Mouse (Mus musculus): ENCODE data around the gene Asic2. TPM values are rescaled to one million over a fixed set of nuclear protein-coding genes. Genes with fewer than 3 reads are reported as not detected.

The Asic2 gene
- polyA plus RNA-seq, 1 experiment, result 0.08 TPM

DNA sequence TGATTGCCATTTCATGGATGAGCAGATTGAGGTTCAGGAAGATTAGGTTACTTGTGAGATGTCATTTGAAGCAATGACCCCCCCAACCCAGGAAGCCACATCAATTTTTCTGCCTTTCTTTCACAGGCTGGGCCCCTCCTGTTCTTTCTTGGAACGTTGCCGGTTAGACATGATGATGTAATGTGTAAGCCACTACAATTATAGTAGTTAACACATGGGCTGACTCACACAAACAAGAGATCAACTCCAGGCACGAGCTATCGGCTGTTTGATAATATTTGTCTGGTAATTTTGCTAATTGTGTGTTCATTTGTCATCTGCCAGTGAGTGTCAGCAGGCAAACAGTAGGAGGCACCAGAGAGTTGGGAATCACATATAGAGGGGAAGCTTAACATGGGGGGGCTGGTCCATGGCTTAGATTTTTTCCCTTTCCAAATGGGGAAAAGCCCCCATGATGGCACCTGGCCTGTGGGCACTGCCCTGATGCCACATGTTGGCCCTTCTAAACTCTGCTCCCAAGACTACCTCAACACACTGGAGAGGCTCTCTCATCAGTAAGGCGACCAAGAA lies 198.5 kb downstream of the Asic2 start:
- WGBS, result 74% methylated on average over 5 of the region's 5 CpGs
- Histone ChIP-seq H3K27me3 (ENCODE audit: control insufficient read depth, insufficient read depth, low read length) (no peaks in the 10 kb centered on the region), H3K4me3 (ENCODE audit: control insufficient read depth, insufficient read depth, low read length) (no peak overlapping the region), H3K27ac (ENCODE audit: control insufficient read depth, insufficient read depth, low read length) (no peak overlapping the region), H3K36me3 (ENCODE audit: control insufficient read depth, insufficient read depth, low read length) (no peaks in the 10 kb centered on the region), H3K4me1 (replicated peaks; ENCODE audit: control insufficient read depth, insufficient read depth, low read length) (no peaks in the 10 kb centered on the region)
- TF ChIP-seq POLR2A (IDR thresholded peaks at IDR 0.05; ENCODE audit: control insufficient read depth, extremely low read depth, insufficient read depth, low read length, poor library complexity) (no peak), CTCF (IDR thresholded peaks at IDR 0.05; ENCODE audit: borderline replicate concordance, control insufficient read depth, extremely low read depth, insufficient read depth, low read length, poor library complexity) (no peak)
- DNase-seq, result no peak

DNA sequence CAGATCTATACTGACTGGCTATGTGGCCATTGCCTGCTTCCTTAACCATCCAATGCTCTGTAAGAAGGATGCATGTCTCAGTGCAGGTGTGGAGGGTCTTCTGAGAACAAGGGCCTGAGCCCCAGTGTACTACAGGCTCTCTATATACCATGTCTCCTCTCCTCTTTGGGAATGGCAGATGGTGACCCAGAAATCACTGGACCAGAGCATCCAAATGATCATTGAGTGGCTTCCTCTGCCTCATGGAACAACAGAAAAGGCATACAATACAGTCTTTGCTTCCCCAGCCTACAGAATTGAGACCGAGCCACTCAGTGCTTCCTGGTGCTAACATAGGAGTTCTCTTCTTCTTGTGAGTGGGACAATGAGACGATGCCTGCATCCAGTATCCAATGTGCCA lies 200.0 kb downstream of the Asic2 start:
- Histone ChIP-seq H3K4me1 (replicated peaks; ENCODE audit: control insufficient read depth, insufficient read depth, low read length) (no peaks in the 10 kb centered on the region), H3K27me3 (ENCODE audit: control insufficient read depth, insufficient read depth, low read length) (no peaks in the 10 kb centered on the region), H3K36me3 (ENCODE audit: control insufficient read depth, insufficient read depth, low read length) (no peaks in the 10 kb centered on the region), H3K4me3 (ENCODE audit: control insufficient read depth, insufficient read depth, low read length) (no peak overlapping the region), H3K27ac (ENCODE audit: control insufficient read depth, insufficient read depth, low read length) (no peak overlapping the region)
- no peak for DNase-seq
- no peak for TF ChIP-seq CTCF (IDR thresholded peaks at IDR 0.05; ENCODE audit: borderline replicate concordance, control insufficient read depth, extremely low read depth, insufficient read depth, low read length, poor library complexity)
- no peak for TF ChIP-seq POLR2A (IDR thresholded peaks at IDR 0.05; ENCODE audit: control insufficient read depth, extremely low read depth, insufficient read depth, low read length, poor library complexity)
- 94% methylated on average over 2 of the region's 2 CpGs for WGBS

DNA sequence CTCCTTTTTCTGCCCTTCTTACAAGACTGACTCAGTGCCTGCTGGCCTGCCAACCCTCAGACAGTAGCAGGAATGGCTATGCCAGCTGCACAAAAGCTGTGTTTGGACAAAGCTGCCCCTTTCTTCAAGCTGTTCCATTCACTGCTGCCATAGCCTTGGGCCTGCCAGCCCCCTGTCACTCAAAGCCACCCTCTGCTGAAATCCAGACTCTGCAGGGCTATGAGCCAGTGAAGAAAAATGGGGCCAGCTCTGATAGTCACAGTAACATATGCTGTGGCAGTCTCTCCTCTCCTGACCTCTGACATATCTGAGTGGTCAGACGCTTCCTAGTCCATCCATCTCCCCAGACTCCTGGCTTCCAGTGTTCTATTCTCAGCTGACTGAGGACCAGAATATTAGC lies 200.5 kb downstream of the Asic2 start:
- DNase-seq, result no peak
- TF ChIP-seq POLR2A (IDR thresholded peaks at IDR 0.05; ENCODE audit: control insufficient read depth, extremely low read depth, insufficient read depth, low read length, poor library complexity) (no peak), CTCF (IDR thresholded peaks at IDR 0.05; ENCODE audit: borderline replicate concordance, control insufficient read depth, extremely low read depth, insufficient read depth, low read length, poor library complexity) (no peak)
- H3K27me3 ChIP-seq (ENCODE audit: control insufficient read depth, insufficient read depth, low read length), result no peaks in the 10 kb centered on the region
- no peak overlapping the region for H3K4me3 ChIP-seq (ENCODE audit: control insufficient read depth, insufficient read depth, low read length)
- H3K27ac ChIP-seq (ENCODE audit: control insufficient read depth, insufficient read depth, low read length), result no peak overlapping the region
- H3K36me3 ChIP-seq (ENCODE audit: control insufficient read depth, insufficient read depth, low read length), result no peaks in the 10 kb centered on the region
- 82% methylated on average over 1 of the region's 1 CpGs for WGBS
- H3K4me1 ChIP-seq (replicated peaks; ENCODE audit: control insufficient read depth, insufficient read depth, low read length), result no peaks in the 10 kb centered on the region

DNA sequence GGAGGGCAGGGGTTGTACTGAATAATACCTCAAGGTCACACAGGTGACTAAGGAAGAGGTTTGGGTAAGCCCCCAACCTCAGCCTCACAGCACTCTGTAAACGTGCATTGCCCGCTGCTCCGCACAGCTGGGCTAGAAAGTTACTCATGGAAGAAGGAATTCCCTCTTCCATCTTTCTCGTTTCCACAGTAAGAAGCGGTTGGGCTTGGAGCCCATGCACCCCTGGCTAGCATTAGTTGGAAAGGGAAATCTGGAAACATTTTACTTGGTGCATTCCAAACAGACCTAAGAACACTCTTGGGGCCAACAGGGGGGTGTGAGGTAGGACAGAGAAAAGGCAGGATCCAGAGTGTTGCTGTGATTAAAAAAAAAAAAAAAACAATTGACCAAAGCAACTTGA lies 203.0 kb downstream of the Asic2 start:
- DNase-seq, result no peak
- Histone ChIP-seq H3K27ac (ENCODE audit: control insufficient read depth, insufficient read depth, low read length) (no peak overlapping the region), H3K4me3 (ENCODE audit: control insufficient read depth, insufficient read depth, low read length) (no peak overlapping the region), H3K27me3 (ENCODE audit: control insufficient read depth, insufficient read depth, low read length) (no peaks in the 10 kb centered on the region), H3K36me3 (ENCODE audit: control insufficient read depth, insufficient read depth, low read length) (no peaks in the 10 kb centered on the region), H3K4me1 (replicated peaks; ENCODE audit: control insufficient read depth, insufficient read depth, low read length) (no peaks in the 10 kb centered on the region)
- TF ChIP-seq CTCF (IDR thresholded peaks at IDR 0.05; ENCODE audit: borderline replicate concordance, control insufficient read depth, extremely low read depth, insufficient read depth, low read length, poor library complexity) (no peak), POLR2A (IDR thresholded peaks at IDR 0.05; ENCODE audit: control insufficient read depth, extremely low read depth, insufficient read depth, low read length, poor library complexity) (no peak)
- WGBS, result 90% methylated on average over 5 of the region's 5 CpGs

DNA sequence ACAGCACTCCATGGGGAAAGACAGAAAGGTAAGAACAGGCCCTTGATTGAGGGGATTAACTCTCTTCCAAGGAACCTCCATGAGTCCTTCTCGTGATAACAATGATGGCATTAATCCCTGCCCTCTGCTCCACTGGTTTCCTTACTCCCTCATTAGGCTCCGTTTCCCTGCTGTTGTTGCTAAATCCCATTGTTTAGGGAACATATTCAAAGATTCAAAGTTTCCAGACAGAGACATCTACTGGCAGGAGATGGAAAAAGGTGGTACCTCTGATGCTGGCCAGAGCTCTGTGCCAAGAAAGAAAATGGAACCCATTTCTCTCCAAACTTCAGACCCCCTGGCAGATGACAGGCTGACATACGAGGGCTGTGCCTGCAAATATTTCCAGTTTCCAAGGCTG lies 203.5 kb downstream of the Asic2 start:
- Histone ChIP-seq H3K27ac (ENCODE audit: control insufficient read depth, insufficient read depth, low read length) (no peak overlapping the region), H3K4me1 (replicated peaks; ENCODE audit: control insufficient read depth, insufficient read depth, low read length) (no peaks in the 10 kb centered on the region), H3K36me3 (ENCODE audit: control insufficient read depth, insufficient read depth, low read length) (no peaks in the 10 kb centered on the region), H3K27me3 (ENCODE audit: control insufficient read depth, insufficient read depth, low read length) (no peaks in the 10 kb centered on the region), H3K4me3 (ENCODE audit: control insufficient read depth, insufficient read depth, low read length) (no peak overlapping the region)
- no peak for DNase-seq
- TF ChIP-seq CTCF (IDR thresholded peaks at IDR 0.05; ENCODE audit: borderline replicate concordance, control insufficient read depth, extremely low read depth, insufficient read depth, low read length, poor library complexity), result no peak
- TF ChIP-seq POLR2A (IDR thresholded peaks at IDR 0.05; ENCODE audit: control insufficient read depth, extremely low read depth, insufficient read depth, low read length, poor library complexity), result no peak
- WGBS, result 48% methylated on average over 3 of the region's 3 CpGs

DNA sequence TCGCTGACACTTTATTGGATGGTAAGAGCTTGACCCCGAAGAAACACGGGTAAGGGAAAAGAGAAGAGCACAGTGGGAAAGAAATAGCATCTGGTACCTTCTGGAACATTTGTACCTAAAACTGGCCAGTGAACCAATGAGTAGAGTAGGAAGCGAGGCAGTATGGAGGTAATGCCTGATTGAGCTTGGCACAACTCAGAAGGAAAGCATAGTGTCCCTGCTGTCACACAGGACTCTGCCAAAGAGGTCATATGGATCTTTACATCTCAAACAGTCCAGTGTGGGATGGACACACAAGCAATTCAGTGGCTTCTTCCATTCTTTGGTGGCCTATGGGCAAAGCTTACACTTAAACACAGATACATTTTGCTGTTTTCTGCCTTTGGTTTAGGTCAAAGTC lies 211.0 kb downstream of the Asic2 start:
- H3K27me3 ChIP-seq (ENCODE audit: control insufficient read depth, insufficient read depth, low read length), result no peaks in the 10 kb centered on the region
- no peaks in the 10 kb centered on the region for H3K4me1 ChIP-seq (replicated peaks; ENCODE audit: control insufficient read depth, insufficient read depth, low read length)
- no peaks in the 10 kb centered on the region for H3K36me3 ChIP-seq (ENCODE audit: control insufficient read depth, insufficient read depth, low read length)
- no peak overlapping the region for H3K4me3 ChIP-seq (ENCODE audit: control insufficient read depth, insufficient read depth, low read length)
- no peak overlapping the region for H3K27ac ChIP-seq (ENCODE audit: control insufficient read depth, insufficient read depth, low read length)
- TF ChIP-seq CTCF (IDR thresholded peaks at IDR 0.05; ENCODE audit: borderline replicate concordance, control insufficient read depth, extremely low read depth, insufficient read depth, low read length, poor library complexity) (no peak), POLR2A (IDR thresholded peaks at IDR 0.05; ENCODE audit: control insufficient read depth, extremely low read depth, insufficient read depth, low read length, poor library complexity) (no peak)
- WGBS, result 92% methylated on average over 4 of the region's 4 CpGs
- DNase-seq, result no peak

DNA sequence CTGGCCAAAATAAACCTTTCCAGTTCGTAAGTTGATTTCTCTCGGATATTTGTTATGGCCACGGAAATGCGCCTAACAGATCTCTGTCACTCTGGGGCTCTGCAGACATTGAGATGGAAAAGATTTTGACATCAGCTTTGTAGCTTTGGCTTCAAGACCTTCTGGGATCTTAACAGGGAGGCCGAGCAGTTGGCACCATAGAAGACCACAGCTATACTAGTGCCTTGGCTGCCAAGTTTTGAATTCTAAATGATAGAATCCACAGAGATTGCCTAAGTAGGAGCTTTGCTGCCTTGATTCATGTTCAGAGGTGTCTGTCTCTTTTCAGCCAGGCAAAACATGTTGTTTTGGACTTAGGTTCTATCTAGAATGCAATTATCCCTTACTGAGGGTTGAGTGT lies 217.4 kb downstream of the Asic2 start:
- H3K27ac ChIP-seq (ENCODE audit: control insufficient read depth, insufficient read depth, low read length), result no peak overlapping the region
- WGBS, result 92% methylated on average over 5 of the region's 5 CpGs
- H3K4me3 ChIP-seq (ENCODE audit: control insufficient read depth, insufficient read depth, low read length), result no peak overlapping the region
- no peaks in the 10 kb centered on the region for H3K36me3 ChIP-seq (ENCODE audit: control insufficient read depth, insufficient read depth, low read length)
- no peaks in the 10 kb centered on the region for H3K4me1 ChIP-seq (replicated peaks; ENCODE audit: control insufficient read depth, insufficient read depth, low read length)
- TF ChIP-seq CTCF (IDR thresholded peaks at IDR 0.05; ENCODE audit: borderline replicate concordance, control insufficient read depth, extremely low read depth, insufficient read depth, low read length, poor library complexity) (no peak), POLR2A (IDR thresholded peaks at IDR 0.05; ENCODE audit: control insufficient read depth, extremely low read depth, insufficient read depth, low read length, poor library complexity) (no peak)
- DNase-seq, result no peak
- H3K27me3 ChIP-seq (ENCODE audit: control insufficient read depth, insufficient read depth, low read length), result no peaks in the 10 kb centered on the region
